Mouse (Mus musculus): ENCODE data around the gene Phactr1. TPM values are rescaled to one million over a fixed set of nuclear protein-coding genes. Genes with fewer than 3 reads are reported as not detected.

Gene Phactr1
- total RNA-seq, 4 experiments from 2014 or later, result 3.8 to 9.0 (median 6.7) TPM

GRCm38 (mm10) chr13:43018863-43019262, 338.4 kb downstream of the Phactr1 start:
- no peak for DNase-seq (ENCODE audit: low spot score)

- DNase-seq (ENCODE audit: low spot score), result no peak
These were observed 340.6 kb downstream of the Phactr1 start for GRCm38 (mm10) chr13:43021031-43021430.

GRCm38 (mm10) chr13:43023005-43023404, 342.6 kb downstream of the Phactr1 start:
- DNase-seq (ENCODE audit: low spot score), result no peak

- DNase-seq (ENCODE audit: low spot score), result no peak
These were observed 347.1 kb downstream of the Phactr1 start for GRCm38 (mm10) chr13:43027568-43027967.

- DNase-seq (ENCODE audit: low spot score), result no peak
These were observed 349.8 kb downstream of the Phactr1 start for GRCm38 (mm10) chr13:43030222-43030621.

GRCm38 (mm10) chr13:43032451-43032850, 352.0 kb downstream of the Phactr1 start:
- DNase-seq (ENCODE audit: low spot score), result no peak

- no peak for DNase-seq (ENCODE audit: low spot score)
These were observed 356.1 kb downstream of the Phactr1 start for GRCm38 (mm10) chr13:43036510-43036909.

- DNase-seq (ENCODE audit: low spot score), result no peak
These were observed 362.3 kb downstream of the Phactr1 start for GRCm38 (mm10) chr13:43042766-43043165.

- no peak for DNase-seq (ENCODE audit: low spot score)
These were observed 368.1 kb downstream of the Phactr1 start for GRCm38 (mm10) chr13:43048553-43048952.

GRCm38 (mm10) chr13:43053201-43053600, 372.8 kb downstream of the Phactr1 start:
- DNase-seq (ENCODE audit: low spot score), result no peak

GRCm38 (mm10) chr13:43055136-43055535, 374.7 kb downstream of the Phactr1 start:
- no peak for DNase-seq (ENCODE audit: low spot score)

- DNase-seq (ENCODE audit: low spot score), result no peak
These were observed 376.7 kb downstream of the Phactr1 start for GRCm38 (mm10) chr13:43057104-43057503.

- DNase-seq (ENCODE audit: low spot score), result no peak
These were observed 382.9 kb downstream of the Phactr1 start for GRCm38 (mm10) chr13:43063355-43063754.

- no peak for DNase-seq (ENCODE audit: low spot score)
These were observed 388.4 kb downstream of the Phactr1 start for GRCm38 (mm10) chr13:43068716-43069265.

- no peak for DNase-seq (ENCODE audit: low spot score)
These were observed 390.1 kb downstream of the Phactr1 start for GRCm38 (mm10) chr13:43070496-43070895.

GRCm38 (mm10) chr13:43070971-43071370, 390.5 kb downstream of the Phactr1 start:
- DNase-seq (ENCODE audit: low spot score), result no peak

- no peak for DNase-seq (ENCODE audit: low spot score)
These were observed 395.0 kb downstream of the Phactr1 start for GRCm38 (mm10) chr13:43075456-43075855.

- no peak for DNase-seq (ENCODE audit: low spot score)
These were observed 397.1 kb downstream of the Phactr1 start for GRCm38 (mm10) chr13:43077485-43077884.

- DNase-seq (ENCODE audit: low spot score), result no peak
These were observed 404.8 kb downstream of the Phactr1 start for GRCm38 (mm10) chr13:43085226-43085625.

- peak; percentile 44 for DNase-seq (ENCODE audit: low spot score)
These were observed 413.9 kb downstream of the Phactr1 start for GRCm38 (mm10) chr13:43094365-43094764.

- DNase-seq (ENCODE audit: low spot score), result no peak
These were observed 422.5 kb downstream of the Phactr1 start for GRCm38 (mm10) chr13:43102943-43103342.

GRCm38 (mm10) chr13:43104496-43104895, 424.1 kb downstream of the Phactr1 start:
- DNase-seq (ENCODE audit: low spot score), result no peak

GRCm38 (mm10) chr13:43112280-43112679, 431.9 kb downstream of the Phactr1 start:
- no peak for DNase-seq (ENCODE audit: low spot score)

GRCm38 (mm10) chr13:43112707-43113106, 432.3 kb downstream of the Phactr1 start:
- no peak for DNase-seq (ENCODE audit: low spot score)

Data from heart, adult 8-10 months (tissue).